Mouse (Mus musculus) embryonic facial prominence, embryonic 10.5 days (tissue): ENCODE measurements around the gene Fam208b. TPM values are rescaled to one million over a fixed set of nuclear protein-coding genes. Genes with fewer than 3 reads are reported as not detected.
A peak's percentile ranks its signal among the peaks of the same experiment; 100 is the strongest.

Experiments used
- DNase-seq: peaks from one replicate; pipeline ENCODE4 v3.0.0-alpha.2; 2017; ENCODE audit warnings: low spot score
- H3K27ac ChIP-seq: fragments of 300-500 bp; sonication (generic); replicated peaks from 2 replicates; pipeline ENCODE4 v1.5.1; 2016; ENCODE audit warnings: mild to moderate bottlenecking
- H3K27me3 ChIP-seq: fragments of 300-500 bp; sonication (generic); replicated peaks from 2 replicates; pipeline ENCODE4 v1.6.1; 2016; ENCODE audit warnings: low read depth, mild to moderate bottlenecking; ENCODE audit not compliant: poor library complexity, severe bottlenecking
- H3K36me3 ChIP-seq: fragments of 300-500 bp; sonication (generic); replicated peaks from 2 replicates; pipeline ENCODE4 v1.6.1; 2016; ENCODE audit warnings: mild to moderate bottlenecking, moderate library complexity
- H3K4me1 ChIP-seq: fragments of 300-500 bp; sonication (generic); 2 replicates; pipeline ENCODE4 v1.6.1; 2016
- H3K4me3 ChIP-seq: fragments of 300-500 bp; sonication (generic); 2 replicates; pipeline ENCODE4 v1.5.1; 2016; ENCODE audit warnings: mild to moderate bottlenecking, moderate library complexity
- H3K9me3 ChIP-seq: fragments of 300-500 bp; sonication (generic); 2 replicates; pipeline ENCODE4 v1.6.1; 2016; ENCODE audit warnings: mild to moderate bottlenecking
- WGBS: fragments of 180-500 bp; shearing (Covaris S2); methylation state at CpG from one replicate; pipeline ENCODE4 v1.1.7; 2016; 5-methylcytosine and 5-hydroxymethylcytosine counted together
- polyA plus RNA-seq: library from polyadenylated mRNA; unstranded; fragments of >200 nt; fragmentation: Nextera tagmentation; extraction: Ambion mirVana; gene quantifications from 2 replicates; pipeline ENCODE4 v1.2.1, GENCODE M21; 2016

The Fam208b gene
- 25.5 and 27.5 TPM in 2 replicates for polyA plus RNA-seq

GRCm38 (mm10) chr13:3610795-3611438, at the start of gene Fam208b:
Gene Fam208b, minus strand, starts transcription at chr13:3611108.
- under 1% methylated on average over 58 of the region's 58 CpGs for WGBS
- peak within 1 kb of the TSS; percentile 95 for H3K27ac ChIP-seq
- H3K4me1 ChIP-seq, result peaks cover 8% of the 10 kb centered on the region; the same call in 1 of the 2 replicates
- H3K27me3 ChIP-seq, result no peaks in the 10 kb centered on the region
- peak; percentile 99 for DNase-seq
- H3K4me3 ChIP-seq, result peak within 1 kb of the TSS; percentile 98
- peaks cover 8% of the 10 kb centered on the region for H3K36me3 ChIP-seq
- H3K9me3 ChIP-seq, result no peaks in the 10 kb centered on the region; the same call in 1 of the 2 replicates

GRCm38 (mm10) chr13:3659163-3660160, 48.6 kb upstream of the Fam208b start:
- no peak overlapping the region for H3K27ac ChIP-seq
- no peaks in the 10 kb centered on the region for H3K36me3 ChIP-seq
- no peaks in the 10 kb centered on the region for H3K4me1 ChIP-seq
- H3K4me3 ChIP-seq, result no peak overlapping the region
- H3K9me3 ChIP-seq, result no peaks in the 10 kb centered on the region
- WGBS, result 78% methylated on average over 16 of the region's 16 CpGs
- no peak for DNase-seq
- no peaks in the 10 kb centered on the region for H3K27me3 ChIP-seq

GRCm38 (mm10) chr13:3654432-3654831, 43.5 kb upstream of the Fam208b start:
- H3K27ac ChIP-seq, result no peak overlapping the region
- H3K36me3 ChIP-seq, result peaks cover 38% of the 10 kb centered on the region
- WGBS, result 89% methylated on average over 2 of the region's 2 CpGs
- no peak for DNase-seq
- no peaks in the 10 kb centered on the region for H3K27me3 ChIP-seq
- no peaks in the 10 kb centered on the region for H3K4me1 ChIP-seq
- H3K4me3 ChIP-seq, result no peak overlapping the region
- no peaks in the 10 kb centered on the region for H3K9me3 ChIP-seq

GRCm38 (mm10) chr13:3650569-3650968, 39.7 kb upstream of the Fam208b start:
- peaks cover 64% of the 10 kb centered on the region for H3K36me3 ChIP-seq

GRCm38 (mm10) chr13:3646566-3646965, 35.7 kb upstream of the Fam208b start:
- Histone ChIP-seq H3K36me3 (peaks cover 61% of the 10 kb centered on the region), H3K4me1 (no peaks in the 10 kb centered on the region)

More at GRCm38 (mm10) chr13:3650569-3650968, 39.7 kb upstream of the Fam208b start:
- no peak for DNase-seq
- H3K27ac ChIP-seq, result no peak overlapping the region
- 88% methylated on average over 4 of the region's 4 CpGs for WGBS
- H3K9me3 ChIP-seq, result 0 out of 2 replicates have a peak, but pooled peaks cover 5% of the 10 kb centered on the region
- H3K27me3 ChIP-seq, result no peaks in the 10 kb centered on the region
- H3K4me3 ChIP-seq, result no peak overlapping the region
- no peaks in the 10 kb centered on the region for H3K4me1 ChIP-seq

GRCm38 (mm10) chr13:3645919-3646318, 35.0 kb upstream of the Fam208b start:
- Histone ChIP-seq H3K27ac (no peak overlapping the region), H3K36me3 (peaks cover 59% of the 10 kb centered on the region), H3K4me3 (no peak overlapping the region), H3K9me3 (0 out of 2 replicates have a peak, but pooled peaks cover 5% of the 10 kb centered on the region), H3K4me1 (no peaks in the 10 kb centered on the region), H3K27me3 (no peaks in the 10 kb centered on the region)
- WGBS, result 88% methylated on average over 3 of the region's 3 CpGs
- DNase-seq, result no peak

More at GRCm38 (mm10) chr13:3646566-3646965, 35.7 kb upstream of the Fam208b start:
- no peaks in the 10 kb centered on the region for H3K27me3 ChIP-seq
- no peak overlapping the region for H3K27ac ChIP-seq
- no peak overlapping the region for H3K4me3 ChIP-seq
- DNase-seq, result no peak
- WGBS, result 90% methylated on average over 7 of the region's 7 CpGs
- 0 out of 2 replicates have a peak, but pooled peaks cover 5% of the 10 kb centered on the region for H3K9me3 ChIP-seq

GRCm38 (mm10) chr13:3644871-3645270, 34.0 kb upstream of the Fam208b start:
- H3K27me3 ChIP-seq, result no peaks in the 10 kb centered on the region
- H3K36me3 ChIP-seq, result peaks cover 49% of the 10 kb centered on the region
- H3K4me1 ChIP-seq, result no peaks in the 10 kb centered on the region
- no peak for DNase-seq
- WGBS, result 95% methylated on average over 5 of the region's 5 CpGs
- H3K27ac ChIP-seq, result no peak overlapping the region
- no peak overlapping the region for H3K4me3 ChIP-seq
- 0 out of 2 replicates have a peak, but pooled peaks cover 5% of the 10 kb centered on the region for H3K9me3 ChIP-seq

- WGBS, result 85% methylated on average over 5 of the region's 5 CpGs
- DNase-seq, result no peak
- peaks cover 38% of the 10 kb centered on the region for H3K36me3 ChIP-seq
- H3K27ac ChIP-seq, result no peak overlapping the region
- H3K27me3 ChIP-seq, result no peaks in the 10 kb centered on the region
- H3K9me3 ChIP-seq, result 0 out of 2 replicates have a peak, but pooled peaks cover 5% of the 10 kb centered on the region
- H3K4me3 ChIP-seq, result no peak overlapping the region
- no peaks in the 10 kb centered on the region for H3K4me1 ChIP-seq
Measured at GRCm38 (mm10) chr13:3642538-3642937, 31.6 kb upstream of the Fam208b start.

GRCm38 (mm10) chr13:3642049-3642448, 31.1 kb upstream of the Fam208b start:
- peak; percentile 61 for DNase-seq
- WGBS, result 71% methylated on average over 9 of the region's 9 CpGs
- H3K9me3 ChIP-seq, result 0 out of 2 replicates have a peak, but pooled peaks cover 5% of the 10 kb centered on the region
- no peak overlapping the region for H3K27ac ChIP-seq
- H3K27me3 ChIP-seq, result no peaks in the 10 kb centered on the region
- no peaks in the 10 kb centered on the region for H3K4me1 ChIP-seq
- H3K36me3 ChIP-seq, result peaks cover 33% of the 10 kb centered on the region
- H3K4me3 ChIP-seq, result no peak overlapping the region

GRCm38 (mm10) chr13:3636797-3637196, 25.9 kb upstream of the Fam208b start:
- 76% methylated on average over 11 of the region's 11 CpGs for WGBS
- no peak for DNase-seq

GRCm38 (mm10) chr13:3635076-3635475, 24.2 kb upstream of the Fam208b start:
- H3K36me3 ChIP-seq, result no peaks in the 10 kb centered on the region
- no peak for DNase-seq
- H3K4me3 ChIP-seq, result no peak overlapping the region; the same call in 1 of the 2 replicates
- peaks cover 6% of the 10 kb centered on the region; the same call in 1 of the 2 replicates for H3K4me1 ChIP-seq
- no peaks in the 10 kb centered on the region for H3K9me3 ChIP-seq
- WGBS, result 94% methylated on average over 3 of the region's 3 CpGs
- H3K27me3 ChIP-seq, result peaks cover 13% of the 10 kb centered on the region
- no peak overlapping the region for H3K27ac ChIP-seq

More at GRCm38 (mm10) chr13:3636797-3637196, 25.9 kb upstream of the Fam208b start:
- H3K36me3 ChIP-seq, result 0 out of 2 replicates have a peak, but pooled peaks cover 3% of the 10 kb centered on the region
- H3K4me3 ChIP-seq, result no peak overlapping the region
- peaks cover 6% of the 10 kb centered on the region; the same call in 1 of the 2 replicates for H3K4me1 ChIP-seq
- no peaks in the 10 kb centered on the region for H3K9me3 ChIP-seq
- peaks cover 13% of the 10 kb centered on the region for H3K27me3 ChIP-seq
- H3K27ac ChIP-seq, result no peak overlapping the region
